Mouse (Mus musculus): ENCODE results near the gene Gripap1.

DNA sequence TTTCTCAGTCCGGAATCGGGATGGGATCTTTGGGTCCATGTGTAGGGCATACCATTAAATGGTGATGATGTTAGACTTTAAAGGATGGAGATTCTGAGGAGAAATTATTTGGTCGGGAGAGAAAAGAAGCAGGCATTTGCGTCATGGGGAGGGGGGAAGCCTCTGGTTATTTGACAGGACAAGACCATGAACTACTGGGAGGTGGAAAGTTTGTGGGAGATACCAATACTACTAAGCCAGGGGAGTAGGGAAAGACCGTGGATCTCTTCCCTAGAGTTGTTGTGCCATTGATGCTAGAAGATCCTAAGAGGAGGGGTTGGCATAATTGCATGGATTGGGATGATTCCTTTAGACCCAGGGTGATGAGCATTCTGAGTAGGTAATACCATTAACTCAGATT is 744 bp downstream of the Gripap1 start:
- TF ChIP-seq CTCF (conservative IDR thresholded peaks at IDR 0.05; ENCODE audit: low read length), result no peak
- TF ChIP-seq NANOG (IDR thresholded peaks at IDR 0.05; ENCODE audit: borderline replicate concordance, low read length), result no peak
